In genomic region chr1:189135826-189136225, GRCm38 (mm10) we compare ENCODE assay signal across 16 mouse cellular contexts.
DNase-seq lines count a peak whose midpoint lies in the region.
"Had no signal": no experiment of that assay in that cellular context is flagged by ENCODE, and none has a peak within 500 bp of the region (broad histone marks: within the 10 kb centered on the region; RNA-seq: fewer than 3 reads in every experiment).

No protein-coding gene starts in this region.

- DNase-seq in cerebellum, postnatal 10 days = peak; percentile 70 to 74
- no peak for DNase-seq in cerebellum, postnatal 4 days (ENCODE audit: low spot score in 2 of 2)
- peak; percentile 85 for DNase-seq in heart, adult 11 months
- no peak for DNase-seq in heart, postnatal 25 days (ENCODE audit: low spot score)
- DNase-seq in MN1 (ENCODE audit: low spot score) = peak; percentile 4
- no peak for DNase-seq in urinary bladder, postnatal 4 days (ENCODE audit: low spot score in 2 of 2)
- DNase-seq: adrenal gland, adult 2 months; adrenal gland, postnatal 14 days; B cell, adult 2 months; forebrain, postnatal 0 days; gastrocnemius, adult 2 months; gastrocnemius, postnatal 14 days; heart, adult 18-20 months; heart, postnatal 10 days; heart, postnatal 4 days; kidney, adult 18-20 months had no signal

- intact Hi-C loops in heart, postnatal 25 days (cut with DNase I) = no loop called here

Comparison
In these comparisons a context has a peak if more than half of its experiments do, and no peak if none do; other contexts are left out.
1. DNase-seq: peak in cerebellum, postnatal 10 days (2 of 2), heart, adult 11 months (single experiment) and MN1 (single experiment); none in cerebellum, postnatal 4 days (0 of 2), heart, postnatal 25 days (single experiment) and urinary bladder, postnatal 4 days (0 of 2).